Mouse (Mus musculus) cerebellum, postnatal 36 days (tissue): ENCODE measurements around the gene Wdr45.

Experiments
- DNase-seq, 2 experiments: peaks; one replicate each; pipeline ENCODE4 v3.0.0; 2021 to 2022; ENCODE audit warnings: mixed read lengths in 2 of 2

Gene Wdr45

GRCm38 (mm10) chrX:7721514-7722281 lies 7.6 kb downstream of the Wdr45 start, which contains the start of gene Gm45208:
Gm45208 (plus strand) TSS chrX:7722245.
- DNase-seq = peak; percentile 61 to 70

GRCm38 (mm10) chrX:7722282-7722611 lies 8.1 kb downstream of the Wdr45 start:
- DNase-seq = no peak

- no peak for DNase-seq
These were observed 8.6 kb downstream of the Wdr45 start for GRCm38 (mm10) chrX:7722691-7723090.

DNA sequence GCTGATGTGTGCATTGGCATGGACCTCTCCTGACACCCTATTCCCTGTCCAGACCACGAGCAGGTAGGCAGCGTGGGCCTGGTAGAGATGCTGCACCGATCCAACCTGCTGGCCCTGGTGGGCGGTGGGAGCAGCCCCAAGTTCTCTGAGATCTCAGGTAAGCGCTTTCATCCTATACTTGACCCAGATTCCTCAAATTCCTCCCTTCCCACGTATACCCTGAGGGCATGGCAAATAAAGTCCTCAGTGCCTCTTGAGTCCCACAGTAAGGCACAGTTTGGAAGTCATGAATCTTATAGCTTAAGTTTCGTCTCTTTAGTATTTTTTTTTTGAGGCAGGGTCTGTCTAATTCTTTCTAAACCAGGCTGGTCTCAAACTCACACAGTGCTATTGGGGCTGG lies 10.0 kb downstream of the Wdr45 start:
- DNase-seq = no peak

DNA sequence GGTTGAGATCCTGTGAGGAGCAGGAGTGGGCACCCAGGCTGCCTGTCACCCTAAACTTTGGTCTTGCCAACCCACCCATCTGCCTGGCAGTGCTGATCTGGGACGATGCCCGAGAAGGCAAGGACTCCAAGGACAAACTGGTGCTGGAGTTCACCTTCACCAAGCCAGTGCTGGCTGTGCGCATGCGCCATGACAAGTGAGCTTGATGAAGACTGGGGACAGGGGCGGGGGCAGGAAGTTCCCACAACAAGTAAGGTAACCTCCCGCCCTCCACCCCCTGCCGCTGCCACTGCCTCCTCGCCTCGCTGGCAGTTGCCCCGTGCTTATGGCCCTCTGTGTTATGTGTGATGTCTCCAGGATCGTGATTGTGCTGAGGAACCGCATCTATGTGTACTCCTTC lies 11.7 kb downstream of the Wdr45 start:
- DNase-seq = no peak

GRCm38 (mm10) chrX:7727176-7727575 lies 13.0 kb downstream of the Wdr45 start:
- no peak for DNase-seq

GRCm38 (mm10) chrX:7728215-7728921 lies 14.2 kb downstream of the Wdr45 start, which contains the start of gene Praf2:
Praf2 (plus strand) TSS chrX:7728439.
- DNase-seq = peak; percentile 75 to 78

- no peak for DNase-seq
These were observed 14.8 kb downstream of the Wdr45 start for GRCm38 (mm10) chrX:7728922-7729265.

- DNase-seq = peak; percentile 46 to 66
These were observed 19.5 kb downstream of the Wdr45 start for GRCm38 (mm10) chrX:7733571-7734156.

GRCm38 (mm10) chrX:7739336-7740081 lies 25.4 kb downstream of the Wdr45 start:
- peak; percentile 87 to 90 for DNase-seq

GRCm38 (mm10) chrX:7740082-7740819 lies 26.1 kb downstream of the Wdr45 start:
- DNase-seq = peak in 1 of 2 experiments; percentile 28

GRCm38 (mm10) chrX:7741103-7741502 lies 27.0 kb downstream of the Wdr45 start:
- DNase-seq = peak; percentile 50 to 58

DNA sequence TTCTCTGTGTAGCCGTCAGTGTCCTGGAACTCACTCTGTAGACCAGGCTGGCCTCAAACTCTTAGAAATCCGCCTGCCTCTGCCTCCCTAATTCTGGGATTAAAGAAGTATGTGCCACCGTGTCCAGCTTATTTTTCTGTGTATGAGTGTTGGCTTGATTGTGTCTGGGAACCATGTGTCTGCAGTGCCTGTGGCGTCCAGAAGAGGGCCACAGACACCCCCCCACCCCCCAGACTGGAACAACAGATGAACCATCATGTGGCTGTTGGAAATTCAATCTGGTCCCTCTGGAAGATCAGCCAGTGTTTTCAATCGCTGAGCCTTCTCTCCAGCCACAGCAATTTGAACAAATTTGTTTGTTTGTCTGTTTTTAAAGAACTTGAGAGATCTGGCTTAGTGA lies 29.3 kb downstream of the Wdr45 start:
- DNase-seq = no peak

DNA sequence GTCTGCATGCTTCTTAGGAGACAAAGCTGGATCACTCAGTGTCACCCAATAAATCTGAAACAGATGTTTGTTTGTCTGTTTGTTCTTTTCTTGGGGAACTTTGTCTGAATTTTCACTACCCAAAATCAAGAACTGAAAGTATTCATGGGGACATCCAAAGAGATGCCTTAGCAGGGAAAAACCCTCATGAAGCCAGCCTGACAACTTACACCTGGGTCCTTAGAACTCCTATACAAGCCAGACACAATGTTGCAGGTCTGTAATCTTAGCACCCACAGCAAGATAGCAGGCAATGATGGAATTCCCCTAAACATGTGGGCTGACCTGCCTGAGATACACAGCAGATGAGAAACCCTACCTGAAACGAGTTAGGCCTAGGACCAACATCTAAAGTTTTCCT lies 30.8 kb downstream of the Wdr45 start:
- no peak for DNase-seq

DNA sequence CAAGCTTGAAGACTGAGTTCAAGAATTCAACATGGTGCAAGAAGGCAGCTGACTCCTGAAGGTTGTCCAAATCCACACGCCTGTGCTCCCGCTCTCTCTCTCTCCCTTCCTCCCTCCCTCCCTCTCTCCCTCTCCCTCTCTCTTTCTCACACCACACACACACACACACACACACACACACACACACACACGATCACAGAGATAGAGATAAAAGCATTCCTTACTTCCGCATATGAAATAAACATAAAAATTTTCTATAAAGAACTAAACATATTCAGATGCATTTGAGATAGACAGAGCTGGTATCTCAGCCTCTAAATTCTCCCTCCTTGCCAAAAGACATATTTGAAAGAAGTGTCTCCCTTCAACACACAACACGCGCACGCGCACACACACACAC lies 31.3 kb downstream of the Wdr45 start:
- no peak for DNase-seq

- peak; percentile 77 to 82 for DNase-seq
These were observed 36.4 kb downstream of the Wdr45 start, which contains the start of gene Ccdc120 for GRCm38 (mm10) chrX:7750432-7751116. Ccdc120 (minus strand) TSS chrX:7750905.

DNA sequence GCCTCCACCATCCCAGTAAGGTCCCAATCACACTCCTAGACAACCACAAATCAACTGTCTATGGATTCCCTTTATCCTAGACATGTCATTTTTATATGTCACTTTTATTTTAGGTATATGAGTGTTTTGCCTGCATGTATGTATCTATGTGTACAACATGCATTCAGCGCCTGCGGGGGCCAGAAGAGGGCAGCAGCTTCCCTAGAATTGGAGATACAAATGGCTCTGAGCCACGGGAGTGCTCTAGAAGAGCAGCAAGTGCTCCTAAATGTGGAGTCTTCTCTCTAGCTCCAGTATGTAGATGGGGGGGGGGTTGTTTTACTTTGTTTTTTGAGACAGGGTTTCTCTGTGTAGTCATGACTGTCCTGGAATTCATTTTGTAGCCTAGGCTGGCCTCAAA lies 39.5 kb downstream of the Wdr45 start:
- peak in 1 of 2 experiments; percentile 42 for DNase-seq

- DNase-seq = peak; percentile 84 to 89
These were observed 48.2 kb downstream of the Wdr45 start, which contains the start of gene Tfe3 for GRCm38 (mm10) chrX:7762137-7762920. Tfe3 (plus strand) TSS chrX:7762560.

DNA sequence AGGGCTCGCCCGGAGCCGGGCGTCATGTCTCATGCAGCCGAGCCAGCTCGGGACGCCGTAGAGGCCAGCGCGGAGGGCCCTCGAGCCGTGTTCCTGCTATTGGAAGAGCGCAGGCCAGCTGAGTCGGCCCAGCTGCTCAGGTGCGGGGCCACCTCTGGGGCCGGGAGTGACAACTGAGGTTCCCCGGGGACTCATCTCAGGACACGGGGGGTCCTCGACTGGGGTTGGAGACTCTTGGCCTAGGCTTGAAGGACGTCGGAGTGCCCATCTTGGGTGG lies 48.7 kb downstream of the Wdr45 start:
- peak in 1 of 2 experiments; percentile 16 for DNase-seq

GRCm38 (mm10) chrX:7763631-7764393 lies 49.7 kb downstream of the Wdr45 start:
- DNase-seq = no peak
